Mouse (Mus musculus): ENCODE measurements around the gene Ppfia2. TPM values are rescaled to one million over a fixed set of nuclear protein-coding genes. Genes with fewer than 3 reads are reported as not detected.

The Ppfia2 gene
- polyA plus RNA-seq, 1 experiment from 2014 or later, result 0.28 TPM

GRCm38 (mm10) chr10:106633898-106634297 is 163.8 kb downstream of the Ppfia2 start:
- Histone ChIP-seq H3K9ac (ENCODE audit: low read depth, low read length) (no peak overlapping the region), H3K27me3 (ENCODE audit: control insufficient read depth, insufficient read depth, low read length) (no peaks in the 10 kb centered on the region), H3K27ac (ENCODE audit: low read depth, low read length) (no peak overlapping the region), H3K36me3 (ENCODE audit: control insufficient read depth, insufficient read depth, low read length) (no peaks in the 10 kb centered on the region), H3K4me1 (ENCODE audit: control insufficient read depth, insufficient read depth, low read length) (no peaks in the 10 kb centered on the region), H3K4me3 (ENCODE audit: low read length) (no peak overlapping the region), H3K9me3 (ENCODE audit: control insufficient read depth, low read length) (no peaks in the 10 kb centered on the region), H3K4me2 (replicated peaks; ENCODE audit: low read depth, low read length) (no peak overlapping the region)
- WGBS, result 72% methylated on average over 7 of the region's 7 CpGs
- ATAC-seq (ENCODE audit: low FRiP score, low TSS enrichment), result no peak

- H3K4me1 ChIP-seq (ENCODE audit: control insufficient read depth, insufficient read depth, low read length), result no peaks in the 10 kb centered on the region
- H3K36me3 ChIP-seq (ENCODE audit: control insufficient read depth, insufficient read depth, low read length), result no peaks in the 10 kb centered on the region
- H3K4me3 ChIP-seq (ENCODE audit: low read length), result no peak overlapping the region
- WGBS, result 92% methylated on average over 4 of the region's 4 CpGs
- H3K9me3 ChIP-seq (ENCODE audit: control insufficient read depth, low read length), result no peaks in the 10 kb centered on the region
- no peak overlapping the region for H3K4me2 ChIP-seq (replicated peaks; ENCODE audit: low read depth, low read length)
- no peak overlapping the region for H3K9ac ChIP-seq (ENCODE audit: low read depth, low read length)
- no peak overlapping the region for H3K27ac ChIP-seq (ENCODE audit: low read depth, low read length)
- no peaks in the 10 kb centered on the region for H3K27me3 ChIP-seq (ENCODE audit: control insufficient read depth, insufficient read depth, low read length)
- no peak for ATAC-seq (ENCODE audit: low FRiP score, low TSS enrichment)
Observed at GRCm38 (mm10) chr10:106652276-106652675, 182.1 kb downstream of the Ppfia2 start.

- no peaks in the 10 kb centered on the region for H3K4me1 ChIP-seq (ENCODE audit: control insufficient read depth, insufficient read depth, low read length)
- H3K4me2 ChIP-seq (replicated peaks; ENCODE audit: low read depth, low read length), result no peak overlapping the region
- no peak overlapping the region for H3K4me3 ChIP-seq (ENCODE audit: low read length)
- ATAC-seq (ENCODE audit: low FRiP score, low TSS enrichment), result no peak
- H3K27ac ChIP-seq (ENCODE audit: low read depth, low read length), result no peak overlapping the region
- WGBS, result 93% methylated on average over 3 of the region's 3 CpGs
- no peaks in the 10 kb centered on the region for H3K9me3 ChIP-seq (ENCODE audit: control insufficient read depth, low read length)
- no peak overlapping the region for H3K9ac ChIP-seq (ENCODE audit: low read depth, low read length)
- H3K27me3 ChIP-seq (ENCODE audit: control insufficient read depth, insufficient read depth, low read length), result no peaks in the 10 kb centered on the region
- H3K36me3 ChIP-seq (ENCODE audit: control insufficient read depth, insufficient read depth, low read length), result no peaks in the 10 kb centered on the region
Observed at GRCm38 (mm10) chr10:106665221-106665620, 195.1 kb downstream of the Ppfia2 start.

- no peak overlapping the region for H3K4me3 ChIP-seq (ENCODE audit: low read length)
- 83% methylated on average over 3 of the region's 3 CpGs for WGBS
Observed at GRCm38 (mm10) chr10:106670170-106670569, 200.0 kb downstream of the Ppfia2 start.

GRCm38 (mm10) chr10:106681395-106681794 is 211.3 kb downstream of the Ppfia2 start:
- H3K9me3 ChIP-seq (ENCODE audit: control insufficient read depth, low read length), result no peaks in the 10 kb centered on the region
- no peak for ATAC-seq (ENCODE audit: low FRiP score, low TSS enrichment)
- no peaks in the 10 kb centered on the region for H3K4me1 ChIP-seq (ENCODE audit: control insufficient read depth, insufficient read depth, low read length)
- H3K4me2 ChIP-seq (replicated peaks; ENCODE audit: low read depth, low read length), result no peak overlapping the region
- no peak overlapping the region for H3K4me3 ChIP-seq (ENCODE audit: low read length)
- no peaks in the 10 kb centered on the region for H3K36me3 ChIP-seq (ENCODE audit: control insufficient read depth, insufficient read depth, low read length)
- H3K9ac ChIP-seq (ENCODE audit: low read depth, low read length), result no peak overlapping the region
- WGBS, result 92% methylated on average over 5 of the region's 5 CpGs
- H3K27ac ChIP-seq (ENCODE audit: low read depth, low read length), result no peak overlapping the region
- no peaks in the 10 kb centered on the region for H3K27me3 ChIP-seq (ENCODE audit: control insufficient read depth, insufficient read depth, low read length)

More at GRCm38 (mm10) chr10:106670170-106670569, 200.0 kb downstream of the Ppfia2 start:
- H3K27me3 ChIP-seq (ENCODE audit: control insufficient read depth, insufficient read depth, low read length), result no peaks in the 10 kb centered on the region
- H3K4me2 ChIP-seq (replicated peaks; ENCODE audit: low read depth, low read length), result no peak overlapping the region
- H3K9ac ChIP-seq (ENCODE audit: low read depth, low read length), result no peak overlapping the region
- no peak for ATAC-seq (ENCODE audit: low FRiP score, low TSS enrichment)
- H3K36me3 ChIP-seq (ENCODE audit: control insufficient read depth, insufficient read depth, low read length), result no peaks in the 10 kb centered on the region
- H3K4me1 ChIP-seq (ENCODE audit: control insufficient read depth, insufficient read depth, low read length), result no peaks in the 10 kb centered on the region
- H3K27ac ChIP-seq (ENCODE audit: low read depth, low read length), result no peak overlapping the region
- no peaks in the 10 kb centered on the region for H3K9me3 ChIP-seq (ENCODE audit: control insufficient read depth, low read length)

DNA sequence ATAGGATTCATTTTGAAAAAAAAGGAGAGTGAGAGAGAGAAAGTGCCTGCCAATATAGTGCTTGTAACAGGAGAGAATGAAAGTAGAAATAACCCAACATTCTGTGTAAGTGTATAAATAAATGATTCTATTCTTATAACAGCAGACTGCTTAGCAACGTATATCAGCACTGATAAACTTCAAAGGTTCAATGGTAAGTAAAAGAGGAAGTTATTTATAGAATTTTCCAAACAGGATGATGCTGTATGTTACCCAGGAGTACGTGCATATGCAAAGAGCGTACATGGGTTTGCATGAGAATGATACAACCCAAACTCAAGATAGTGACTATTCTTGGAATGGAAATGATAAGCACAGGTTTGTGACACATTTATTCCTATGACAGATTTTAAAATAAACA is 215.4 kb downstream of the Ppfia2 start:
- WGBS, result 84% methylated on average over 3 of the region's 3 CpGs
- H3K4me1 ChIP-seq (ENCODE audit: control insufficient read depth, insufficient read depth, low read length), result no peaks in the 10 kb centered on the region
- H3K4me3 ChIP-seq (ENCODE audit: low read length), result no peak overlapping the region
- no peak for ATAC-seq (ENCODE audit: low FRiP score, low TSS enrichment)
- no peaks in the 10 kb centered on the region for H3K36me3 ChIP-seq (ENCODE audit: control insufficient read depth, insufficient read depth, low read length)
- no peak overlapping the region for H3K9ac ChIP-seq (ENCODE audit: low read depth, low read length)
- H3K27me3 ChIP-seq (ENCODE audit: control insufficient read depth, insufficient read depth, low read length), result no peaks in the 10 kb centered on the region
- no peak overlapping the region for H3K27ac ChIP-seq (ENCODE audit: low read depth, low read length)
- H3K4me2 ChIP-seq (replicated peaks; ENCODE audit: low read depth, low read length), result no peak overlapping the region
- H3K9me3 ChIP-seq (ENCODE audit: control insufficient read depth, low read length), result no peaks in the 10 kb centered on the region

- Histone ChIP-seq H3K27ac (ENCODE audit: low read depth, low read length) (no peak overlapping the region), H3K4me1 (ENCODE audit: control insufficient read depth, insufficient read depth, low read length) (no peaks in the 10 kb centered on the region), H3K36me3 (ENCODE audit: control insufficient read depth, insufficient read depth, low read length) (no peaks in the 10 kb centered on the region), H3K27me3 (ENCODE audit: control insufficient read depth, insufficient read depth, low read length) (no peaks in the 10 kb centered on the region), H3K9me3 (ENCODE audit: control insufficient read depth, low read length) (no peaks in the 10 kb centered on the region), H3K4me3 (ENCODE audit: low read length) (no peak overlapping the region), H3K4me2 (replicated peaks; ENCODE audit: low read depth, low read length) (no peak overlapping the region), H3K9ac (ENCODE audit: low read depth, low read length) (no peak overlapping the region)
- 87% methylated on average over 2 of the region's 2 CpGs for WGBS
- no peak for ATAC-seq (ENCODE audit: low FRiP score, low TSS enrichment)
Observed at GRCm38 (mm10) chr10:106719936-106720335, 249.8 kb downstream of the Ppfia2 start.

DNA sequence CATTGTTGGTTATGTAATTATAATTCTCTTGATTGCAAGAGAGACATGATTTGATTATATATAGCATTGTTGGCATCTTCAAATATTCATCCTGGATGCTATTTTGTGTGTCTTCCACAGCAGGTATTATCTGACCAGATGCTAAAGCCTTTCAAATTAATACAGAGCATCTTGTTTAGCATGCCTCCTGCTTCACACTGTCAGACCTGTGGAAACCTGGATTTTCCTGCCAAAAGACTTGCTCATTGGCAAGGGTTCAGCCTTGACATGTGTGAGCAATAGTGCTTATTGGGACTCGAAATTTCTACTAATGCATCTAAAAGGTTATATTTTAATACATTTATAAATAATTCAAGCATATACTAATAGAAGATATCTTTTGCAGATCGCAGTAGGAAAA is 262.1 kb downstream of the Ppfia2 start:
- Histone ChIP-seq H3K27ac (ENCODE audit: low read depth, low read length) (no peak overlapping the region), H3K36me3 (ENCODE audit: control insufficient read depth, insufficient read depth, low read length) (no peaks in the 10 kb centered on the region), H3K4me3 (ENCODE audit: low read length) (no peak overlapping the region), H3K4me1 (ENCODE audit: control insufficient read depth, insufficient read depth, low read length) (no peaks in the 10 kb centered on the region), H3K27me3 (ENCODE audit: control insufficient read depth, insufficient read depth, low read length) (no peaks in the 10 kb centered on the region), H3K9me3 (ENCODE audit: control insufficient read depth, low read length) (no peaks in the 10 kb centered on the region), H3K4me2 (replicated peaks; ENCODE audit: low read depth, low read length) (no peak overlapping the region), H3K9ac (ENCODE audit: low read depth, low read length) (no peak overlapping the region)
- WGBS, result 75% methylated on average over 2 of the region's 2 CpGs
- ATAC-seq (ENCODE audit: low FRiP score, low TSS enrichment), result no peak

GRCm38 (mm10) chr10:106736230-106737063 is 266.3 kb downstream of the Ppfia2 start:
- H3K4me2 ChIP-seq (replicated peaks; ENCODE audit: low read depth, low read length), result no peak overlapping the region
- no peaks in the 10 kb centered on the region for H3K9me3 ChIP-seq (ENCODE audit: control insufficient read depth, low read length)
- H3K9ac ChIP-seq (ENCODE audit: low read depth, low read length), result no peak overlapping the region
- no peak overlapping the region for H3K4me3 ChIP-seq (ENCODE audit: low read length)
- no peaks in the 10 kb centered on the region for H3K36me3 ChIP-seq (ENCODE audit: control insufficient read depth, insufficient read depth, low read length)
- H3K27ac ChIP-seq (ENCODE audit: low read depth, low read length), result no peak overlapping the region
- 74% methylated on average over 4 of the region's 4 CpGs for WGBS
- H3K4me1 ChIP-seq (ENCODE audit: control insufficient read depth, insufficient read depth, low read length), result no peaks in the 10 kb centered on the region
- H3K27me3 ChIP-seq (ENCODE audit: control insufficient read depth, insufficient read depth, low read length), result no peaks in the 10 kb centered on the region
- ATAC-seq (ENCODE audit: low FRiP score, low TSS enrichment), result no peak
